Mouse (Mus musculus) skeletal muscle tissue, adult 2 months (tissue): ENCODE data around the gene Disp1.

Experiments used
- DNase-seq: peaks from one replicate; pipeline ENCODE4 v3.0.0-alpha.2; 2012; ENCODE audit warnings: low read depth, low spot score

The Disp1 gene

GRCm38 (mm10) chr1:183163512-183164189 is 57.7 kb downstream of the Disp1 start:
- DNase-seq = no peak

GRCm38 (mm10) chr1:183161057-183161456 is 60.3 kb downstream of the Disp1 start:
- DNase-seq = no peak

GRCm38 (mm10) chr1:183160188-183160587 is 61.1 kb downstream of the Disp1 start:
- no peak for DNase-seq

- no peak for DNase-seq
These were observed 62.1 kb downstream of the Disp1 start for GRCm38 (mm10) chr1:183159183-183159582.

GRCm38 (mm10) chr1:183155600-183155999 is 65.7 kb downstream of the Disp1 start:
- peak; percentile 85 for DNase-seq

- DNase-seq = no peak
These were observed 66.8 kb downstream of the Disp1 start for GRCm38 (mm10) chr1:183154296-183155204.

GRCm38 (mm10) chr1:183153354-183153753 is 68.0 kb downstream of the Disp1 start:
- DNase-seq = no peak

- DNase-seq = no peak
These were observed 69.6 kb downstream of the Disp1 start for GRCm38 (mm10) chr1:183151510-183152319.

GRCm38 (mm10) chr1:183150379-183150840 is 70.9 kb downstream of the Disp1 start:
- DNase-seq = no peak

GRCm38 (mm10) chr1:183149571-183150105 is 71.7 kb downstream of the Disp1 start:
- no peak for DNase-seq

GRCm38 (mm10) chr1:183147438-183147841 is 73.9 kb downstream of the Disp1 start:
- DNase-seq = peak; percentile 77

GRCm38 (mm10) chr1:183146795-183147194 is 74.5 kb downstream of the Disp1 start:
- no peak for DNase-seq

GRCm38 (mm10) chr1:183146102-183146735 is 75.1 kb downstream of the Disp1 start:
- no peak for DNase-seq

GRCm38 (mm10) chr1:183144602-183145205 is 76.6 kb downstream of the Disp1 start:
- no peak for DNase-seq

- no peak for DNase-seq
These were observed 78.1 kb downstream of the Disp1 start for GRCm38 (mm10) chr1:183143246-183143645.

- no peak for DNase-seq
These were observed 78.8 kb downstream of the Disp1 start for GRCm38 (mm10) chr1:183142566-183142965.

- DNase-seq = no peak
These were observed 80.0 kb downstream of the Disp1 start for GRCm38 (mm10) chr1:183141329-183141728.

GRCm38 (mm10) chr1:183140511-183141268 is 80.6 kb downstream of the Disp1 start:
- no peak for DNase-seq

- DNase-seq = no peak
These were observed 83.2 kb downstream of the Disp1 start for GRCm38 (mm10) chr1:183138088-183138487.

GRCm38 (mm10) chr1:183134427-183134826 is 86.9 kb downstream of the Disp1 start:
- DNase-seq = no peak
